In genomic region chr4:135066766-135067479, GRCm38 (mm10) we compare ENCODE assay signal across 8 mouse cellular contexts. TPM values are rescaled to one million over a fixed set of nuclear protein-coding genes. Genes with fewer than 3 reads are reported as not detected.
DNase-seq lines count a peak whose midpoint lies in the region; ATAC-seq and TF ChIP-seq lines count a peak whose summit lies in the region.

No protein-coding gene starts in this region.

- H3K9me3 ChIP-seq in ES-E14 (ENCODE audit: control insufficient read depth, insufficient read depth, low read depth, low read length), result no peaks in the 10 kb centered on the region
- H3K9me3 ChIP-seq in forebrain, embryonic 12.5 days, result no peaks in the 10 kb centered on the region
- no peaks in the 10 kb centered on the region for H3K9me3 ChIP-seq in lung, embryonic 14.5 days (ENCODE audit: low read depth, low read length)

- intact Hi-C loops in heart, postnatal 14 days (cut with DNase I), result loop anchor here (2.0 to 10.0 kb wide), 5 partner anchors 50 to 258 kb away; no protein-coding TSS in a partner anchor

- in situ Hi-C loops in ES-E14 (cut with MboI; ENCODE audit: low sequenced_read_pairs in 2 of 2, unreplicated experiment in 2 of 2), result no loop called here

- no peaks in the 10 kb centered on the region for H3K27me3 ChIP-seq in forebrain, embryonic 12.5 days
- no peaks in the 10 kb centered on the region for H3K27me3 ChIP-seq in lung, embryonic 14.5 days (ENCODE audit: insufficient read depth, low read length)

- peak overlapping the region; percentile 68; the same call in 1 of the 2 replicates for H3K9ac ChIP-seq in ES-E14 (ENCODE audit: insufficient read depth, low read depth, low read length, poor library complexity, severe bottlenecking)
- no peak overlapping the region for H3K9ac ChIP-seq in forebrain, embryonic 12.5 days
- no peak overlapping the region for H3K9ac ChIP-seq in lung, embryonic 14.5 days

- DNase-seq in ES-E14 (ENCODE audit: low read depth, low spot score), result peak; percentile 97
- DNase-seq in c-Kit-negative CD71-positive TER-119-positive erythroid progenitor cells, embryonic 14.5 days (ENCODE audit: low read depth, low spot score), result peak; percentile 71
- DNase-seq in heart, postnatal 14 days, result peak; percentile 86 to 91
- peak; percentile 56 to 77 for DNase-seq in layer of hippocampus, adult 2 months (ENCODE audit: low spot score in 2 of 2)
- peak; percentile 94 for DNase-seq in lung, embryonic 14.5 days
- peak; percentile 56 for DNase-seq in retina, adult 2 months (ENCODE audit: low read depth, low spot score)
- peak; percentile 92 for DNase-seq in thymus, postnatal 25 days

- 0 out of 2 replicates have a peak overlapping the region, but pooled peaks have one; percentile 61 for H3K27ac ChIP-seq in ES-E14 (ENCODE audit: insufficient read depth, low read depth, low read length, poor library complexity, severe bottlenecking)
- H3K27ac ChIP-seq in forebrain, embryonic 12.5 days, result no peak overlapping the region
- no peak overlapping the region for H3K27ac ChIP-seq in layer of hippocampus, adult 2 months
- H3K27ac ChIP-seq in lung, embryonic 14.5 days (ENCODE audit: low read depth), result no peak overlapping the region

- peak overlapping the region in 1 of 2 experiments; percentile 32; a peak in 1 of 4 replicates for H3K4me3 ChIP-seq in ES-E14 (ENCODE audit: insufficient read depth in 1 of 2, low read depth in 1 of 2, low read length in 2 of 2, poor library complexity in 1 of 2, severe bottlenecking in 1 of 2)
- H3K4me3 ChIP-seq in forebrain, embryonic 12.5 days (replicated peaks), result no peak overlapping the region
- no peak overlapping the region for H3K4me3 ChIP-seq in layer of hippocampus, adult 2 months
- 0 out of 2 replicates have a peak overlapping the region, but pooled peaks have one; percentile 14 for H3K4me3 ChIP-seq in lung, embryonic 14.5 days (ENCODE audit: low read depth, low read length)

- H3K4me2 ChIP-seq in forebrain, embryonic 12.5 days, result peak overlapping the region; percentile 35; the same call in 1 of the 2 replicates
- H3K4me2 ChIP-seq in lung, embryonic 14.5 days, result peak overlapping the region; percentile 49

- H3K4me1 ChIP-seq in ES-E14 (ENCODE audit: control insufficient read depth in 2 of 2, insufficient read depth in 2 of 2, low read length in 2 of 2, poor library complexity in 1 of 2), result peaks cover 0 to 14% of the 10 kb centered on the region in 2 experiments; a peak in 1 of 4 replicates
- no peaks in the 10 kb centered on the region for H3K4me1 ChIP-seq in forebrain, embryonic 12.5 days
- no peaks in the 10 kb centered on the region; the same call in 1 of the 2 replicates for H3K4me1 ChIP-seq in lung, embryonic 14.5 days (ENCODE audit: insufficient read depth)

- peak; percentile 78 for TF ChIP-seq CTCF in layer of hippocampus, adult 2 months (conservative IDR thresholded peaks at IDR 0.05)
- peak; percentile 89 for TF ChIP-seq CTCF in lung, embryonic 14.5 days (IDR thresholded peaks at IDR 0.05; ENCODE audit: low read depth)

- no peaks in the 10 kb centered on the region for H3K36me3 ChIP-seq in ES-E14 (ENCODE audit: control insufficient read depth, insufficient read depth, low read length, poor library complexity, severe bottlenecking)
- no peaks in the 10 kb centered on the region for H3K36me3 ChIP-seq in forebrain, embryonic 12.5 days (replicated peaks)
- H3K36me3 ChIP-seq in lung, embryonic 14.5 days (ENCODE audit: insufficient read depth), result no peaks in the 10 kb centered on the region

- 9% methylated on average over 19 of the region's 19 CpGs for WGBS in forebrain, embryonic 12.5 days
- WGBS in lung, embryonic 14.5 days, result 9% methylated on average over 19 of the region's 19 CpGs

- no peak for ATAC-seq in forebrain, embryonic 12.5 days (ENCODE audit: low FRiP score)
- ATAC-seq in lung, embryonic 14.5 days (ENCODE audit: insufficient read depth), result peak; percentile 68; the same call in 1 of the 2 replicates

TF ChIP-seq in ES-E14, 5 proteins besides CTCF, POLR2A, EP300 and RAD21:
- TF ChIP-seq CHD2 (IDR thresholded peaks at IDR 0.05; ENCODE audit: low read depth, low read length) (0 out of 2 replicates have a peak, but pooled peaks have one; percentile 38), MAFK (IDR thresholded peaks at IDR 0.05; ENCODE audit: insufficient read depth, low read depth, low read length) (no peak), ZNF384 (IDR thresholded peaks at IDR 0.05; ENCODE audit: low read depth, low read length) (no peak)

RNA-seq across cellular contexts. Expression of gene Runx3, which starts 53.5 kb away (rescaled TPM):
- 0.49 and 0.63 TPM in 2 replicates for total RNA-seq in ES-E14 (2012; rRNA removed)
- polyA plus RNA-seq in forebrain, embryonic 12.5 days (2016; fragmentation: Nextera tagmentation; extraction: Ambion mirVana), result 0.05 and 0.09 TPM in 2 replicates
- 1 to 10 TPM in 1 of 2 experiments, under 1 TPM in 1; 0.72 to 2.4 TPM for total RNA-seq in heart, postnatal 14 days (2021)
- total RNA-seq in layer of hippocampus, adult 2 months (2021), result not detected
- polyA plus RNA-seq in lung, embryonic 14.5 days (2014; fragmentation: Nextera tagmentation; extraction: Ambion mirVana), result 0.04 and 0.16 TPM in 2 replicates
